Mouse (Mus musculus): ENCODE measurements around the gene Wdr4. TPM values are rescaled to one million over a fixed set of nuclear protein-coding genes. Genes with fewer than 3 reads are reported as not detected.
A peak's percentile ranks its signal among the peaks of the same experiment; 100 is the strongest.
"Not testable (repeated sequence)": the region's sequence is repeated elsewhere in the genome, so short reads cannot be mapped to it uniquely, and the experiment has no call there.

The Wdr4 gene
- polyA plus RNA-seq, 1 experiment from 2014 or later, result 9.8 TPM

DNA sequence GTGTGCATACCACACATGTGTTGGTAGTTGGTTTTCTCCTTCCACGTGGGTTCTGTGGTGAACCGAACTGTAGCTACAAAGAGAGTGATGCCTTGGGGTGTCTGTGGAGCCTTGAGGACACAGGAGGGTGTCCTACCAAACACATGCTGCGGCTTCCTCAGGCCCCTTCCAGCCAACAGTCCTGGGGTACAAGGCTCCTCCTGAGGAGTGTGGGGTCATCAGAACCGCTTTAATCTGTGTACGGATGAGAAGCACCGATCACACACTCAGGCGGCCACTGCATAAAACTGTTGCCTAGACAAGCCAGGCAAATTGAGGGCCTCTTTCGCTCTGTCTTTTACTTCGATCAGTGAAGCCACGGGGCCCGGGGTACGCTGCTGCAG lies 43.8 kb upstream of the Wdr4 start:
- Histone ChIP-seq H3K27me3 (replicated peaks; ENCODE audit: insufficient read depth, low read length) (no peaks in the 10 kb centered on the region), H3K27ac (ENCODE audit: low read length) (peak overlapping the region; percentile 83), H3K9ac (replicated peaks; ENCODE audit: low read depth) (peak overlapping the region; percentile 39), H3K4me3 (ENCODE audit: low read depth, low read length) (peak overlapping the region; percentile 43), H3K4me2 (replicated peaks; ENCODE audit: low read depth, low read length) (peak overlapping the region; percentile 62), H3K4me1 (ENCODE audit: insufficient read depth, low read depth, low read length) (peaks cover 19% of the 10 kb centered on the region; the same call in 1 of the 2 replicates), H3K36me3 (ENCODE audit: insufficient read depth, low read length) (no peaks in the 10 kb centered on the region), H3K9me3 (ENCODE audit: low read length) (no peaks in the 10 kb centered on the region)
- TF ChIP-seq EP300 (IDR thresholded peaks at IDR 0.05) (no peak), CTCF (IDR thresholded peaks at IDR 0.05) (no peak)
- ATAC-seq (no peak), DNase-seq (ENCODE audit: low spot score) (peak; percentile 44)
- WGBS, result 11% methylated on average over 12 of the region's 12 CpGs

GRCm38 (mm10) chr17:31559021-31559789 lies 39.4 kb upstream of the Wdr4 start:
- ATAC-seq (no peak), DNase-seq (ENCODE audit: low spot score) (no peak)
- 80% methylated on average over 11 of the region's 11 CpGs for WGBS
- Histone ChIP-seq H3K9me3 (ENCODE audit: low read length) (no peaks in the 10 kb centered on the region), H3K27me3 (replicated peaks; ENCODE audit: insufficient read depth, low read length) (no peaks in the 10 kb centered on the region), H3K9ac (replicated peaks; ENCODE audit: low read depth) (no peak overlapping the region), H3K36me3 (ENCODE audit: insufficient read depth, low read length) (no peaks in the 10 kb centered on the region), H3K4me1 (ENCODE audit: insufficient read depth, low read depth, low read length) (peaks cover 13% of the 10 kb centered on the region; the same call in 1 of the 2 replicates), H3K4me3 (ENCODE audit: low read depth, low read length) (no peak overlapping the region), H3K27ac (ENCODE audit: low read length) (no peak overlapping the region), H3K4me2 (replicated peaks; ENCODE audit: low read depth, low read length) (no peak overlapping the region)
- TF ChIP-seq EP300 (IDR thresholded peaks at IDR 0.05), result no peak
- TF ChIP-seq CTCF (IDR thresholded peaks at IDR 0.05), result no peak

- H3K27me3 ChIP-seq (replicated peaks; ENCODE audit: insufficient read depth, low read length), result no peaks in the 10 kb centered on the region
- H3K4me2 ChIP-seq (replicated peaks; ENCODE audit: low read depth, low read length), result no peak overlapping the region
- no peaks in the 10 kb centered on the region for H3K9me3 ChIP-seq (ENCODE audit: low read length)
- DNase-seq (ENCODE audit: low spot score) (no peak), ATAC-seq (peak; percentile 42)
- H3K36me3 ChIP-seq (ENCODE audit: insufficient read depth, low read length), result no peaks in the 10 kb centered on the region
- 74% methylated on average over 10 of the region's 10 CpGs for WGBS
- TF ChIP-seq CTCF (IDR thresholded peaks at IDR 0.05) (no peak), EP300 (IDR thresholded peaks at IDR 0.05) (no peak)
- no peak overlapping the region for H3K27ac ChIP-seq (ENCODE audit: low read length)
- peaks cover 8% of the 10 kb centered on the region; the same call in 1 of the 2 replicates for H3K4me1 ChIP-seq (ENCODE audit: insufficient read depth, low read depth, low read length)
- no peak overlapping the region for H3K4me3 ChIP-seq (ENCODE audit: low read depth, low read length)
- no peak overlapping the region for H3K9ac ChIP-seq (replicated peaks; ENCODE audit: low read depth)
Observed at GRCm38 (mm10) chr17:31557947-31558542, 38.3 kb upstream of the Wdr4 start.

DNA sequence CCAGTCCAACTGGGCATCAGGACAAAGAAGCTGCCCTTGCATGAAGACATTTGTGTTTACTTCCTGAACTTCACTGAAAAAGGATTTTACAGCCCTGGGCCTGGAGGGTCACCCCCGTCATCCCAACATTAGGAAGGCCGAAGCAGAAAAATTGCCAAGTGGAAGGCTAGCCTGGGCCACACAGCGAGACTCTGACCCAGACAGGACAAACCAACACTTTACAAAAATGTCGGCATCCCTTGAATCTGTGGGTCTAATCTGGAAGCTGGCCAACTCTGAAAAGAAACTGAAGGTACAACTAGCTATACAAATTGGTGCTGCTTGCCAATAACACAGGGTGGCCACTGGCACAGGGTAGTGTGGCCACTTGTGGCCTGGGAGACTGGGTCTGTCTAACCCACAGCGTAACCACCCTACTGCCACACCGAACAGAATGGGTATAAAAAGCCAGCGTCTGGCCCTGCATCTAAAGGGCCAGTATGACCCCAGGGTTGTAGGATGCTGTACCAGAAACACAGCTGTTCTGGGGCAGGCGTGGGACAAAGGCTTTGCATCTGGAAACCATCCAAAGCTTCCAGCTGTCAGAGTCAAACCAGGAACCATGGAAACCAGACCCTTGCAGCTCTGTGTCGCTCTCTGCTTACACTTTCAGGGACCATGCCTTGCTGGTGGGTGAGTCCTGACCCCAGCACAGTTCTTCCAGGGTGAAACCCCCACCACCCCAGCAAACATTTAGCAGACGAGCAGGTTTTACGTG lies 37.5 kb upstream of the Wdr4 start:
- ATAC-seq (peak; percentile 89), DNase-seq (ENCODE audit: low spot score) (peak; percentile 85)
- H3K9me3 ChIP-seq (ENCODE audit: low read length), result no peaks in the 10 kb centered on the region
- no peak overlapping the region for H3K4me2 ChIP-seq (replicated peaks; ENCODE audit: low read depth, low read length)
- no peak for TF ChIP-seq CTCF (IDR thresholded peaks at IDR 0.05)
- TF ChIP-seq EP300 (IDR thresholded peaks at IDR 0.05), result no peak
- H3K36me3 ChIP-seq (ENCODE audit: insufficient read depth, low read length), result no peaks in the 10 kb centered on the region
- H3K4me3 ChIP-seq (ENCODE audit: low read depth, low read length), result no peak overlapping the region
- WGBS, result 45% methylated on average over 11 of the region's 11 CpGs
- no peak overlapping the region for H3K27ac ChIP-seq (ENCODE audit: low read length)
- H3K9ac ChIP-seq (replicated peaks; ENCODE audit: low read depth), result no peak overlapping the region
- peaks cover 8% of the 10 kb centered on the region; the same call in 1 of the 2 replicates for H3K4me1 ChIP-seq (ENCODE audit: insufficient read depth, low read depth, low read length)
- no peaks in the 10 kb centered on the region for H3K27me3 ChIP-seq (replicated peaks; ENCODE audit: insufficient read depth, low read length)

- Histone ChIP-seq H3K4me3 (ENCODE audit: low read depth, low read length) (no peak overlapping the region), H3K27me3 (replicated peaks; ENCODE audit: insufficient read depth, low read length) (no peaks in the 10 kb centered on the region), H3K9me3 (ENCODE audit: low read length) (no peaks in the 10 kb centered on the region), H3K27ac (ENCODE audit: low read length) (no peak overlapping the region), H3K36me3 (ENCODE audit: insufficient read depth, low read length) (no peaks in the 10 kb centered on the region), H3K9ac (replicated peaks; ENCODE audit: low read depth) (no peak overlapping the region), H3K4me1 (ENCODE audit: insufficient read depth, low read depth, low read length) (peaks cover 8% of the 10 kb centered on the region; the same call in 1 of the 2 replicates), H3K4me2 (replicated peaks; ENCODE audit: low read depth, low read length) (no peak overlapping the region)
- TF ChIP-seq CTCF (IDR thresholded peaks at IDR 0.05), result no peak
- TF ChIP-seq EP300 (IDR thresholded peaks at IDR 0.05), result no peak
- ATAC-seq (no peak), DNase-seq (ENCODE audit: low spot score) (no peak)
- WGBS, result 66% methylated on average over 4 of the region's 4 CpGs
Observed at GRCm38 (mm10) chr17:31556253-31556652, 36.5 kb upstream of the Wdr4 start.

- not testable (repeated sequence) for ATAC-seq; H3K27me3 ChIP-seq (replicated peaks; ENCODE audit: insufficient read depth, low read length); H3K36me3 ChIP-seq (ENCODE audit: insufficient read depth, low read length); H3K9me3 ChIP-seq (ENCODE audit: low read length); DNase-seq (ENCODE audit: low spot score); H3K27ac ChIP-seq (ENCODE audit: low read length); H3K4me2 ChIP-seq (replicated peaks; ENCODE audit: low read depth, low read length); H3K4me1 ChIP-seq (ENCODE audit: insufficient read depth, low read depth, low read length); H3K9ac ChIP-seq (replicated peaks; ENCODE audit: low read depth); H3K4me3 ChIP-seq (ENCODE audit: low read depth, low read length)
- 95% methylated on average over 23 of the region's 23 CpGs for whole genome bisulfite sequencing
Observed at GRCm38 (mm10) chr17:31552601-31553000, 32.8 kb upstream of the Wdr4 start.
